Mouse (Mus musculus): Measurements from ENCODE around the gene Rab42.

- TF ChIP-seq GATA1 (IDR thresholded peaks at IDR 0.05; ENCODE audit: borderline replicate concordance, low read length) (no peak), FLI1 (IDR thresholded peaks at IDR 0.05; ENCODE audit: low read length) (no peak)
These were observed 43.9 kb downstream of the Rab42 start for GRCm38 (mm10) chr4:132259248-132259647.
